Mouse (Mus musculus) bone marrow, adult 2 months (tissue): Measurements from ENCODE around the gene Cyyr1.

Source experiments
- CTCF ChIP-seq: fragments of 200-500 bp; IDR thresholded peaks from 2 replicates; pipeline ENCODE4 v1.5.1; 2011; ENCODE audit warnings: low read length, control low read depth; ENCODE audit not compliant: control insufficient read depth, insufficient read depth
- POLR2A ChIP-seq: fragments of 200-500 bp; IDR thresholded peaks from 2 replicates; pipeline ENCODE4 v1.6.1; 2011; ENCODE audit warnings: low read depth, mild to moderate bottlenecking, control low read depth, low read length, borderline replicate concordance; ENCODE audit not compliant: control insufficient read depth

GRCm38 (mm10) chr16:85445801-85446200 lies 107.4 kb downstream of the Cyyr1 start:
- TF ChIP-seq POLR2A (no peak), CTCF (no peak)
